Mouse (Mus musculus) heart, adult 11 months (tissue): ENCODE results near the gene Plxnb1.

Experiments used
- DNase-seq: peaks from one replicate; pipeline ENCODE4 v3.0.0; 2022

Gene Plxnb1

GRCm38 (mm10) chr9:109068095-109068735 is 27.0 kb upstream of the Plxnb1 start:
- DNase-seq: no peak

- DNase-seq: peak; percentile 99
Observed at GRCm38 (mm10) chr9:109073661-109074573, 21.3 kb upstream of the Plxnb1 start, which contains the start of gene Atrip. Atrip (minus strand) TSS chr9:109074124.

GRCm38 (mm10) chr9:109080516-109080915 is 14.7 kb upstream of the Plxnb1 start:
- DNase-seq: no peak

- DNase-seq: no peak
Observed at GRCm38 (mm10) chr9:109081749-109082123, 13.5 kb upstream of the Plxnb1 start.

- peak; percentile 99 for DNase-seq
Observed at GRCm38 (mm10) chr9:109082124-109082800, 12.9 kb upstream of the Plxnb1 start, which contains the start of the genes Ccdc51 and Tma7. Ccdc51 (plus strand) TSS chr9:109082493. Tma7 (minus strand) TSS chr9:109082587.

GRCm38 (mm10) chr9:109084922-109085321 is 10.3 kb upstream of the Plxnb1 start:
- DNase-seq: no peak

GRCm38 (mm10) chr9:109087987-109088386 is 7.2 kb upstream of the Plxnb1 start:
- peak; percentile 90 for DNase-seq

GRCm38 (mm10) chr9:109090446-109090845 is 4.7 kb upstream of the Plxnb1 start:
- DNase-seq: no peak

GRCm38 (mm10) chr9:109091802-109092201 is 3.4 kb upstream of the Plxnb1 start:
- DNase-seq: no peak

GRCm38 (mm10) chr9:109092799-109093198 is 2.4 kb upstream of the Plxnb1 start:
- no peak for DNase-seq

- DNase-seq: peak; percentile 91
Observed at GRCm38 (mm10) chr9:109093786-109094552, 1.2 kb upstream of the Plxnb1 start.

- DNase-seq: no peak
Observed at GRCm38 (mm10) chr9:109094553-109095136, 544 bp upstream of the Plxnb1 start.

- peak; percentile 86 for DNase-seq
Observed at GRCm38 (mm10) chr9:109096251-109096661, 1.1 kb downstream of the Plxnb1 start.

GRCm38 (mm10) chr9:109096856-109097255 is 1.7 kb downstream of the Plxnb1 start:
- DNase-seq: peak; percentile 93

- peak; percentile 85 for DNase-seq
Observed at GRCm38 (mm10) chr9:109097291-109097690, 2.1 kb downstream of the Plxnb1 start.

- DNase-seq: peak; percentile 97
Observed at GRCm38 (mm10) chr9:109097831-109098230, 2.6 kb downstream of the Plxnb1 start.

- DNase-seq: peak; percentile 88
Observed at GRCm38 (mm10) chr9:109098366-109098765, 3.2 kb downstream of the Plxnb1 start.

- DNase-seq: peak; percentile 98
Observed at GRCm38 (mm10) chr9:109098969-109099368, 3.8 kb downstream of the Plxnb1 start.

- peak; percentile 91 for DNase-seq
Observed at GRCm38 (mm10) chr9:109100307-109100928, 5.2 kb downstream of the Plxnb1 start.

GRCm38 (mm10) chr9:109101933-109102445 is 6.8 kb downstream of the Plxnb1 start:
- no peak for DNase-seq

GRCm38 (mm10) chr9:109102541-109102940 is 7.4 kb downstream of the Plxnb1 start:
- DNase-seq: no peak
